Mouse (Mus musculus) kidney, adult 2 months (tissue): ENCODE measurements around the gene Zc3h15. TPM values are rescaled to one million over a fixed set of nuclear protein-coding genes. Genes with fewer than 3 reads are reported as not detected.
"Not testable (repeated sequence)": the region's sequence is repeated elsewhere in the genome, so short reads cannot be mapped to it uniquely, and the experiment has no call there.

ENCODE experiments used
- DNase-seq: peaks from one replicate; pipeline ENCODE4 v3.0.0; 2021
- H3K27ac ChIP-seq: fragments of 200-500 bp; 2 replicates; pipeline ENCODE4 v1.5.1; 2012; ENCODE audit warnings: low read depth, low read length, control low read depth, inconsistent platforms; ENCODE audit not compliant: insufficient read depth
- H3K27me3 ChIP-seq: fragments of 200-500 bp; replicated peaks from 2 replicates; pipeline ENCODE4 v1.6.1; 2012; ENCODE audit warnings: mild to moderate bottlenecking, moderate library complexity, low read length, inconsistent platforms; ENCODE audit not compliant: control insufficient read depth, insufficient read depth
- H3K36me3 ChIP-seq: fragments of 200-500 bp; 2 replicates; pipeline ENCODE4 v1.6.1; 2012; ENCODE audit warnings: mild to moderate bottlenecking, moderate library complexity, low read length, inconsistent platforms; ENCODE audit not compliant: control insufficient read depth, insufficient read depth
- H3K4me1 ChIP-seq: fragments of 200-500 bp; 2 replicates; pipeline ENCODE4 v1.6.1; 2011; ENCODE audit warnings: low read length; ENCODE audit not compliant: control insufficient read depth, insufficient read depth
- H3K4me3 ChIP-seq: fragments of 200-500 bp; 2 replicates; pipeline ENCODE4 v1.5.1; 2011; ENCODE audit warnings: mild to moderate bottlenecking, low read depth, low read length, control low read depth; ENCODE audit not compliant: insufficient read depth
- CTCF ChIP-seq: fragments of 200-500 bp; conservative IDR thresholded peaks from 2 replicates; pipeline ENCODE4 v1.5.1; 2011; ENCODE audit warnings: low read depth, mild to moderate bottlenecking, control low read depth, low read length, moderate library complexity, mixed read lengths; ENCODE audit not compliant: insufficient read depth, insufficient read length
- POLR2A ChIP-seq: fragments of 200-500 bp; IDR thresholded peaks from one replicate; pipeline ENCODE4 v1.6.1; 2011; ENCODE audit warnings: low read depth, low read length, control low read depth
- WGBS: fragments of 180-500 bp; shearing (Covaris S2); methylation state at CpG from one replicate; pipeline ENCODE4 v1.1.7; 2018; 5-methylcytosine and 5-hydroxymethylcytosine counted together
- polyA plus RNA-seq: library from polyadenylated mRNA; depleted of rRNA; stranded (reverse); fragments of >200 nt; gene quantifications from 2 replicates; pipeline ENCODE4 v1.2.3, GENCODE M21; 2012; rRNA removed

Zc3h15 gene
- polyA plus RNA-seq, 1 experiment = 25.2 TPM

DNA sequence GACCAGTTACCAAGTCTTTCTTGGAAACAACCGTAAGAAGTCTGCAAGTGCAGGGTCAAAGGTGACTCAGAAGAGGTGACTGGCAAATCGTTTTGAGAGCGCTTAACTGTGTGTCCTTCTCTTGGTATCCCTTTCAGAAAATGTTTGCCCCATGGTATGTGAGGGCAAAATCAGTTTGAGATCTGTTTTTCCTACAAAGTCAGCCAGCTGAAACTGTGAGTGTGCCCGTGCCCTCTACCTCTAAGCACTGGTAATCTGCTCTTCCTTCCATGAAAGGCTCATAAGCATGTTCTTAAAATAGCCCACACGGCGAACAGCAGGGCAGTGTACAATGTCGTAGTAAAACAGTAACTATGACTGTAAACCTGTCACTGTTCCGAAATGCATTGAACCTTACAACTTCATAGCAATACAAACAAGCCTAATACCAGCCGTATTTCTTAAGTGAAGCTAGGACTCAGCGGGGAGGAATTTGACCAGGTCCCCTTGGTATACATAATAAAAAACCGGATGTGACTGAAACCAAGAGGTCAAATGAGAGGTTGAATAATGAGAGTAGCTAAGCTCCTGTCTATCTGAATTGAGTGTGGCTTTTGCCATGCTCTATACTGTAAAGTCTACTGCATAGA lies 65.8 kb downstream of the Zc3h15 start:
- DNase-seq = peak; percentile 95
- Histone ChIP-seq H3K4me1 (peaks cover 17% of the 10 kb centered on the region; the same call in 1 of the 2 replicates), H3K4me3 (no peak overlapping the region), H3K27ac (peak overlapping the region; percentile 94), H3K36me3 (no peaks in the 10 kb centered on the region), H3K27me3 (no peaks in the 10 kb centered on the region)
- WGBS = 20% methylated on average over 11 of the region's 11 CpGs
- TF ChIP-seq POLR2A (no peak), CTCF (no peak)

DNA sequence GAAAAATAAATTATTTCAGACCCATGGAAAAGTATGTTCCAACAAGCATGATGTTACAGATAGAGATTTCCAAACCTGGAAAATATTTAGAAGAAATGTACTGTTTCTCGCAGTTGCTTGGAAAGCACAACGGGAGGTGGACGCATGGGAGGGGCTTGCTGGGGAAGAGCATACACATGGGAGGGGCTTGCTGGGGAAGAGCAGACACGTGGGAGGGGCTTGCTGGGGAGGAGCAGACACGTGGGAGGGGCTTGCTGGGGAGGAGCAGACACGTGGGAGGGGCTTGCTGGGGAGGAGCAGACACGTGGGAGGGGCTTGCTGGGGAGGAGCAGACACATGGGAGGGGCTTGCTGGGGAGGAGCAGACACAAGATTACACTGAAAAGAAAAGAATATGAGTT lies 69.0 kb downstream of the Zc3h15 start:
- WGBS = 76% methylated on average over 7 of the region's 7 CpGs
- H3K4me1 ChIP-seq = peaks cover 14% of the 10 kb centered on the region; the same call in 1 of the 2 replicates
- H3K4me3 ChIP-seq, H3K27me3 ChIP-seq, H3K36me3 ChIP-seq, DNase-seq, H3K27ac ChIP-seq: not testable (repeated sequence)

DNA sequence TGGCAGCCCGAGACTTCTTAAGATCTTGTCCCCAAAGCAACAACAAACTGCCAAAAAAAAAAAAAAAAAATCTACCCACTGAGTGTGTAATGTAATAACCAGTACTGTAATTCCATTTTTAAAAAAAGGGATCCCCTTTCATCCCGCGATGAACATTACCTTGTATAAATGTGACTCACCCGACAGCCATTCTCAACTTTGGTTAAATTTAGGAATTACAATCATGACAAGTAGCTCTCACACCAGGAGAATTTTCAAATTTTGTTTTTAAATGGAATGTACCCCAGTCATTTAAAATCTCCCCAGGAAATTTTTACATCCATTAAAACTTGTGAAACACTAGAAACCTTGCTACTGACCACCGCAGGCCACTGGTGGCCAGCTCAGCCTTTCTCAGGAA lies 69.7 kb downstream of the Zc3h15 start:
- no peak overlapping the region for H3K4me3 ChIP-seq
- WGBS = 82% methylated on average over 5 of the region's 5 CpGs
- H3K27ac ChIP-seq = no peak overlapping the region
- TF ChIP-seq POLR2A = no peak
- TF ChIP-seq CTCF = no peak
- no peaks in the 10 kb centered on the region for H3K27me3 ChIP-seq
- no peaks in the 10 kb centered on the region for H3K36me3 ChIP-seq
- H3K4me1 ChIP-seq = peaks cover 14% of the 10 kb centered on the region; the same call in 1 of the 2 replicates
- DNase-seq = no peak

Other genes with a start within 250 kb of the Zc3h15 start
- gene Itgav, start 80.0 kb downstream of the Zc3h15 start, polyA plus RNA-seq = 75.4 and 75.9 TPM in 2 replicates
- gene Fam171b, start 168.2 kb downstream of the Zc3h15 start, polyA plus RNA-seq = 0.11 and 0.17 TPM in 2 replicates